Mouse (Mus musculus) ES-Bruce4 (cell line): ENCODE measurements around the gene Vars2.

Experiments used
- CTCF ChIP-seq: IDR thresholded peaks from one replicate; pipeline ENCODE4 v1.8.1; 2011; ENCODE audit warnings: low read depth, low read length
- EP300 ChIP-seq: IDR thresholded peaks from 2 replicates; pipeline ENCODE4 v1.6.1; 2011; ENCODE audit warnings: low read depth, low read length; ENCODE audit not compliant: insufficient read depth
- POLR2A ChIP-seq: IDR thresholded peaks from one replicate; pipeline ENCODE4 v1.8.1; 2011; ENCODE audit warnings: low read length; ENCODE audit not compliant: insufficient read depth

- no peak for TF ChIP-seq POLR2A
- TF ChIP-seq CTCF: no peak
- no peak for TF ChIP-seq EP300
Observed at GRCm38 (mm10) chr17:35692368-35692767, 25.0 kb upstream of the Vars2 start.
